Mouse (Mus musculus) ES-E14 (cell line): ENCODE measurements around the gene Zpr1.

Source experiments
- CHD2 ChIP-seq: IDR thresholded peaks from 2 replicates; pipeline ENCODE4 v1.6.1; 2014; ENCODE audit warnings: mild to moderate bottlenecking, low read depth, low read length, inconsistent platforms
- MAFK ChIP-seq: IDR thresholded peaks from 2 replicates; pipeline ENCODE4 v1.6.1; 2014; ENCODE audit warnings: mild to moderate bottlenecking, low read depth, low read length, inconsistent platforms; ENCODE audit not compliant: insufficient read depth
- ZC3H11A ChIP-seq: IDR thresholded peaks from 2 replicates; pipeline ENCODE4 v1.6.1; 2012; ENCODE audit warnings: low read depth, mild to moderate bottlenecking, inconsistent platforms, low read length, borderline replicate concordance

DNA sequence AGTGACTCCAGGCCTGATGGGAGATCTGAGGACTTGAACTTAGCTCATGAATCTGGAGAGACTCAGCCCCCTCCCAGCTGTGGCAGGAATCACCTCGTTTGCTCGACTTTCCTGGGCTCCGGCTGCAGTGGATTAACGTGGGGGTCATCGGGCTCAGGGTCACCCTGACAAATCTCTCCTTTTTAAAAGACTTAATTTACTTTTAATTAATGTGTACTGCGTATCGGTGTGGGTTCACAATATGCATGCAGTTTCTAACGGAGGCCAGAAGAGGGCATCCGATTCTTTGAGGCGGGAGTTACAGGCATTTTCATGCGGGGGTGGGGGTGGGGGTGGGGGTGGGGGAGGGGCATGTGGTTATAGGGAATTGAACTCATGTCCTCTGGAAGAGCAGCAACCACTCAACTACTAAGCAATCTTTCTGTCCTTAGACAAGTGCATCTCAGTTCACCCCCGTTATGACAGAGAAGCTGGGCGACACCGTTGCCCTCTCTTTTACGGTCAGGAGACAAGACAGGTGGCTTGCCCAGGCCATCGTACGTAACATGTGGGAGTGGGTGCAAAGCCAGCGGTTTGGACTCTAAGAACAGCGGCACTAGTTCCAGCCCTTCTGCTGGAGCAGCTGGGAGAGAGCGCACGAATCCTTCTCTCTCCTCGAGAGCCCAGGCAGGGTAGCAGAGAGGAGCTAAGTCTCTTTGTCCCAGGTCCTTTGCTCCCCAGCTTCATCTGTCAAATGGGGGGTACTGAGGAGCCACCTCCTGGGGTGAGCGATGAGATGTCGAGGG is 57.1 kb downstream of the Zpr1 start:
- no peak for TF ChIP-seq CHD2
- no peak for TF ChIP-seq MAFK
- no peak for TF ChIP-seq ZC3H11A
